Mouse (Mus musculus) stomach, postnatal 0 days (tissue): Measurements from ENCODE around the gene Coq4.

Source experiments
- CTCF ChIP-seq: IDR thresholded peaks from 2 replicates; pipeline ENCODE4 v1.5.1; 2016; ENCODE audit warnings: antibody characterized with exemption, low read depth, mild to moderate bottlenecking, moderate library complexity
- EP300 ChIP-seq: optimal IDR thresholded peaks from 2 replicates; pipeline ENCODE3; 2016; ENCODE audit warnings: antibody characterized with exemption

GRCm38 (mm10) chr2:29784290-29784689, 3.0 kb upstream of the Coq4 start:
- TF ChIP-seq CTCF (no peak), EP300 (no peak)
